Mouse (Mus musculus) CH12.LX (cell line): ENCODE data around the gene Rabgap1.

Experiments used
- CTCF ChIP-seq, 2 experiments: IDR thresholded peaks in 1 of 2; conservative IDR thresholded peaks in 1 of 2; 2 replicates each; pipeline ENCODE4 v1.5.1; 2011 to 2012; ENCODE audit warnings: low read depth in 2 of 2, low read length in 2 of 2, improper control_type of control experiment in 1 of 2, inconsistent platforms in 1 of 2, mild to moderate bottlenecking in 1 of 2, moderate library complexity in 1 of 2
- EP300 ChIP-seq: IDR thresholded peaks from 2 replicates; pipeline ENCODE4 v1.6.1; 2011; ENCODE audit warnings: low read length, improper control_type of control experiment
- POLR2A ChIP-seq: IDR thresholded peaks from 2 replicates; pipeline ENCODE4 v1.6.1; 2011; ENCODE audit warnings: low read depth, mild to moderate bottlenecking, improper control_type of control experiment, low read length
- ZC3H11A ChIP-seq: IDR thresholded peaks from 2 replicates; pipeline ENCODE4 v1.6.1; 2012; ENCODE audit warnings: low read depth, mild to moderate bottlenecking, inconsistent platforms, low read length, improper control_type of control experiment

GRCm38 (mm10) chr2:37566035-37566434 lies 123.0 kb downstream of the Rabgap1 start:
- no peak for TF ChIP-seq ZC3H11A
- TF ChIP-seq CTCF (conservative IDR thresholded peaks at IDR 0.05 in 1 of 2, IDR thresholded peaks at IDR 0.05 in 1 of 2; ENCODE audit: low read depth in 2 of 2, low read length in 2 of 2), result no peak
- TF ChIP-seq EP300, result no peak
- TF ChIP-seq POLR2A, result no peak
